Mouse (Mus musculus) central nervous system, embryonic 11.5 days (tissue): Measurements from ENCODE around the gene Rap1gds1. TPM values are rescaled to one million over a fixed set of nuclear protein-coding genes. Genes with fewer than 3 reads are reported as not detected.

Experiments used
- polyA plus RNA-seq: library from polyadenylated mRNA; depleted of rRNA; stranded (reverse); fragments of >200 nt; gene quantifications from 2 replicates; pipeline ENCODE4 v1.2.3, GENCODE M21; 2012; rRNA removed

The Rap1gds1 gene
- polyA plus RNA-seq = 22.5 and 38.1 TPM in 2 replicates

DNA sequence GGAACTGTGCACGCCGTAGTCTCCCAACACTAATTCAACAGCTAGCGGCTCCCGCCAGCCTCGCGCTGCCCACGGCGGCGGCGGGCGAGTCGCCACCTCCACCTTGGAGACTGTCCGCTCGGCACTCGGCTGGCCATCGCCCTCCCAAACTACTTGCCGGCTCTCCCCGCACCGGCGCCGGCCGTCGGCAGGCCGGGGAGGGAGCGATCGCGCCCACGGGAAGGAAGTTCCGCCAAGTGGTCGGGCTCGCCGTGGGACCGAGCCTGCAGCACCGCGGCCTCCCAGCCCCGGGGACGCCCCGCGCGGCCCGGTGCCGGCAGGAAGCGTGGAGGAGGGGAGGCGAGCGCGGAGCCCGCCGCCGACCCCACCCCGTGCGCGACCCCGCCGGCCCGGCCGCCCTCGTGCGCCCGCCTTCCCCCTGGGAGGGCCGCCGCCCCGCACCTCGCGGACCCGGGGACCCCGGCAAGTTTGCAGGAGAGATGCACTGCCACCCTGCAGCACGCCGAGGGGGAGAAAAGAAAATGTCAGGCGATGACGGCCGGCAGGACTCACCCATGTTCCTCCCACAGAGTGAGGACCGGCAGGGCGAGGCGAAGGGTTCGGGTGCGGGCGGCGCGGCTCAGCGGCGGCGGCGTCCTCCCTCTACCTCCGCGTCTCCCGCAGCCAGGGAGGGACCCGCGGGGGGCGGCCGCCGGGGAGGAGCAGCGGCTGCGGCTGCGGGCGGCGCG, at the start of gene Rap1gds1:
Rap1gds1 (minus strand) TSS at position 718 of the 728 bp plus-strand sequence.

Other genes with a start within 250 kb of the Rap1gds1 start
- gene Stpg2, start 130.5 kb upstream of the Rap1gds1 start, polyA plus RNA-seq = 0.02 TPM in 2 replicates